In genomic region chr19:57322491-57322890, GRCm38 (mm10) we compare ENCODE assay signal across 1 mouse cellular context.
TF ChIP-seq lines count a peak whose summit lies in the region.

No protein-coding gene starts in this region.

TF ChIP-seq in CH12.LX, 34 proteins besides CTCF, POLR2A, EP300 and RAD21 (continued from another document):
- TF ChIP-seq GABPA (IDR thresholded peaks at IDR 0.05; ENCODE audit: insufficient replicate concordance, low read depth, low read length) (no peak), SIN3A (IDR thresholded peaks at IDR 0.05; ENCODE audit: low read length) (no peak), ELF1 (IDR thresholded peaks at IDR 0.05; ENCODE audit: low read depth, low read length) (no peak), JUND (conservative IDR thresholded peaks at IDR 0.05; ENCODE audit: low read depth, low read length) (no peak), MAFK (IDR thresholded peaks at IDR 0.05; ENCODE audit: insufficient replicate concordance, low read length) (no peak), E2F4 (IDR thresholded peaks at IDR 0.05; ENCODE audit: insufficient replicate concordance, low read depth, low read length) (no peak)
